Mouse (Mus musculus) skeletal muscle tissue, postnatal 0 days (tissue): Measurements from ENCODE around the gene Cxcr6. TPM values are rescaled to one million over a fixed set of nuclear protein-coding genes. Genes with fewer than 3 reads are reported as not detected.

Source experiments
- polyA plus RNA-seq: library from polyadenylated mRNA; unstranded; fragments of >200 nt; fragmentation: Nextera tagmentation; extraction: Ambion mirVana; gene quantifications from 2 replicates; pipeline ENCODE4 v1.2.1, GENCODE M21; 2015

The Cxcr6 gene
- 0.30 and 0.49 TPM in 2 replicates for polyA plus RNA-seq

GRCm38 (mm10) chr9:123806267-123806666 lies at the start of gene Cxcr6:
Cxcr6 (plus strand) TSS chr9:123806475.

GRCm38 (mm10) chr9:123851713-123852448 lies 45.6 kb downstream of the Cxcr6 start, which contains the start of gene Fyco1:
Fyco1 (minus strand) TSS chr9:123851899.

Other genes starting within 250 kb of the Cxcr6 start
- gene Slc6a20b, start 173.9 kb upstream of the Cxcr6 start, polyA plus RNA-seq: 0.10 TPM in 2 replicates
- gene Ccr9, start 128.0 kb upstream of the Cxcr6 start, polyA plus RNA-seq: 0.10 and 0.17 TPM in 2 replicates
- gene Slc6a20a, start 127.6 kb upstream of the Cxcr6 start, polyA plus RNA-seq: 0.05 TPM in 1 of 2 replicates, not detected in the other
- gene Lztfl1, start 88.8 kb upstream of the Cxcr6 start, polyA plus RNA-seq: 36.5 and 37.9 TPM in 2 replicates
- 29.6 and 39.7 TPM in 2 replicates for gene Fyco1, start 45.4 kb downstream of the Cxcr6 start, polyA plus RNA-seq
- gene Xcr1, start 55.6 kb downstream of the Cxcr6 start, polyA plus RNA-seq: 0.19 and 0.24 TPM in 2 replicates
- 3.6 and 4.5 TPM in 2 replicates for gene Ccr1, start 162.2 kb downstream of the Cxcr6 start, polyA plus RNA-seq
- not detected in 2 replicates for gene Ccr1l1, start 171.9 kb downstream of the Cxcr6 start, polyA plus RNA-seq
- not detected in 2 replicates for gene Ccr3, start 215.5 kb downstream of the Cxcr6 start, polyA plus RNA-seq